Mouse (Mus musculus): ENCODE measurements around the gene Ttc13.

The Ttc13 gene

DNA sequence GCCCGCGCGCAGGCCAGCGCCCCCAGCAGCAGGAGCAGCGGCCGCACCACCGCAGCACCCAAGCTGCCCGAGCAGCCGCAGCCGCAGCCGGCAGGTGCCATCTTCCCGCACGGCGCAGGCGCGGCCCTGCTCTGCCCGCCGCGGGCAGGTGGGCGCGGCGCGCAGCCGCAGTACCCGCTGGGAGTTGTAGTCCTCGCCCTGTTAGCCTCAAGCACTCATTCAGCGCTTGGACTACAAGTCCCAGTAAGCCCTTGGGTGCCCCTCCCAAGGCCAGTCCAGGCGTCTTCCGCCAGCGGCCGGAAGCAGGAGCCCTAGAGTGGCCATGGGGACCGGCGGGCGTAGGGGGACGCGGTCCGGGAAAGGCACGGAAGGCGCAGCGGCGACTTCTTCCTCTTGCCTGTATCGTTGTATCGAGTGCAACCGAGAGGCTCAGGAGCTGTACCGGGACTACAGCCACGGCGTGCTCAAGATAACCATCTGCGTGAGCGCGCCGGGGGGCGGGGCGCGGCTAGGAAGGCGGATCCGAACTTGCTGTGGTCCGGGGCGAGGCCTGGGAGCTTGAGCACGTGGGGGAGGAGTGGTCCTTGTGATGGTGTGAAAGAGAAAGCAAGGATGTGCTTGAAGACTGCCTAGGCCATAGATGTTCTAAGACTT is at the start of gene Ttc13, which contains the start of gene Arv1:
Gene Ttc13 (minus strand): TSS at position 122 of the 654 bp plus-strand sequence.
Gene Arv1 (plus strand): TSS at position 278 of the 654 bp plus-strand sequence.
- CTCF ChIA-PET = interaction anchor here in 3 of 4 experiments (1.1 to 2.0 kb wide), 7 partner anchors 17 to 72 kb away, joined by 3 to 7 read pairs (median 3); no protein-coding TSS in a partner anchor
- POLR2A ChIA-PET = interaction anchor here in 3 of 4 experiments (1.1 to 1.7 kb wide), 3 partner anchors 13 to 42 kb away, joined by 3 to 4 read pairs (median 3); no protein-coding TSS in a partner anchor

DNA sequence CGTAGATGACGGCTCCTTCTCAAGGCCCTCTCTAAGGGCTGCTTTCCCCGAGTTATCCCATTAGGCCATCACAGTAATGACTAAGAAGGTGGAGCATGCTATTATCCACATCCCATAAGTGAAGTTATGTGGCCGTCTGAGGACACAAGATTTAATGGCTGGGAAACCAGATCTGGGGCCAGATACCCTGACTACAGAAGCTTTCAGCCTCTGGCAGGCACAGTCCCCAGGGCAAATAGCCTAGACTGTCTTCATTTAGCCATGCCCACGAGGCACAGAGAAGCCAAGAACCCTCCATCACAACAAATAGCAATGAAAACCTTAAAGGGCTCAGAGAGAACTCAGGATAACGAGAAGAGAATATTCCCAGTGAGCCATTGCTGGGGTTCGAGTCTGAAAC is 41.3 kb upstream of the Ttc13 start:
- CTCF ChIA-PET = interaction anchor here in 1 of 4 experiments (1.2 kb wide), 1 partner anchor 14 kb away, joined by 3 read pairs; no protein-coding TSS in a partner anchor
- POLR2A ChIA-PET = interaction anchor here in 1 of 4 experiments (0.7 kb wide), 1 partner anchor 809 kb away, joined by 3 read pairs; no protein-coding TSS in a partner anchor

DNA sequence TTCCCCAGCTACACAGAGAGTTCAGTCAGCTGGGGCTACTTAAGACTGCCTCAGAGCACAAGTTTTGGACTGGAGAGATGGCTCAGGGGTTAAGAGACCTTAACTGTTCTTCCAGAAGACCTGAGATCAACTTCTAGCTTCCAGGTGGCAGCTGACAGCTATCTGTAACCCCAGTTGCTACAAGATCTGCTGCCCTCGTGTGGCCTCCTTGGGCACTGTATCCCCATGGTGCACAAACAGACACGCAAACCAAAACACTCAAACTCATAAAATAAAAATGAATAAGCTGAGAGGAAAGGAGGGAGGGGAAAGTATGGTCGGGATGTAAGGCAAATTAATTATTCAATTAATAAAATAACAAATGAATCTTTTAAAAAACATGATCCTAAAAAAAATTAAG is 36.8 kb upstream of the Ttc13 start:
- POLR2A ChIA-PET = interaction anchor here in 1 of 4 experiments (1.0 to 2.0 kb wide), 5 partner anchors 13 to 82 kb away, joined by 3 to 5 read pairs (median 4); no protein-coding TSS in a partner anchor

GRCm38 (mm10) chr8:124756601-124757000 is 34.8 kb upstream of the Ttc13 start:
- CTCF ChIA-PET = interaction anchor here (0.5 to 2.7 kb wide), 4 partner anchors 13 to 796 kb away, joined by 3 to 13 read pairs (median 6); no protein-coding TSS in a partner anchor

More for the DNA sequence above, 36.8 kb upstream of the Ttc13 start:
- CTCF ChIA-PET = interaction anchor here (0.6 to 2.7 kb wide), 44 partner anchors 8 to 1227 kb away, joined by 3 to 13 read pairs (median 4); partner anchors contain the start of genes Arv1 (in 2 of the 4), Ttc13 (in 2 of the 4), Cog2 (in 1 of the 4) and Trim67 (in 1 of the 4)

GRCm38 (mm10) chr8:124756153-124756552 is 34.4 kb upstream of the Ttc13 start:
- ChIA-PET POLR2A (no interaction called here), CTCF (interaction anchor here in 1 of 4 experiments (0.6 kb wide), 1 partner anchor 797 kb away, joined by 3 read pairs; no protein-coding TSS in a partner anchor)

More at GRCm38 (mm10) chr8:124756601-124757000, 34.8 kb upstream of the Ttc13 start:
- POLR2A ChIA-PET = interaction anchor here in 1 of 4 experiments (2.0 kb wide), 1 partner anchor 12 kb away, joined by 4 read pairs; no protein-coding TSS in a partner anchor

- ChIA-PET POLR2A (no interaction called here), CTCF (no interaction called here)
Measured at GRCm38 (mm10) chr8:124755481-124755880, 33.7 kb upstream of the Ttc13 start.

GRCm38 (mm10) chr8:124754792-124755190 is 33.0 kb upstream of the Ttc13 start:
- POLR2A ChIA-PET = interaction anchor here in 1 of 4 experiments (0.7 kb wide), 1 partner anchor 9 kb away, joined by 3 read pairs; no protein-coding TSS in a partner anchor
- CTCF ChIA-PET = interaction anchor here in 2 of 4 experiments (1.3 to 1.9 kb wide), 2 partner anchors 16 kb away, joined by 4 to 9 read pairs; no protein-coding TSS in a partner anchor

DNA sequence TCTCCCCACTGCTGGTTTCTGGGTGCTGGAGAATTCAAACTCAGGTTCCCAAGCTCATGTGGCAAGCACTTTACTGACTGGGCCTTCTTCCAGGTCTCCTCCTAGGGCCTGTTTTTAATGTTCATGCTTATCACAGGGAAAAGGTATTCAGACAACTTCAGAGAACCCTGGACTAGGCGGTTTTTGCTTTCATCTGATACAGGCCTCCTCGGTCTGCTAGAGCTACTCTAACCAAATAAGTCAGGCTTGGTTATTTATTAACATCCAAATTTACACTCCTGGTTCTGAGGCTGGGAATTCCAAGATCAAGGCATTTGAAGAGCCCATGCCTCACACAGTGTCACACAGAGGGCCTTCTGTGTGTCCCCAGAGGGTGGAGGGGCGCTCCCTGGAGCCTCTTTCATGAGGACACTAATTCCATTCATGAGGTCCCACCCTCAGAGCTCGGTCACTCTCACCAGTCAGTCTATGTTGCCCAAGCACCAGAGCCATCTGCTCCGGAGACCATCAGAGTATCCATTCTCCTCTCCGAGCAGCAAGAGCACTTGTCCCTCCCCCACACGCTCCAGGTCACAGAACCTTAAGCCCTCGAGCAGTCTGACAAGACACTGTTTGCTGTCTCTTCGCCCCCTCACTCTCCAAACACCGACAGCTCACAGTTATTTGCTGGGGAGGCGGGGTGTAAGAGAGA is 32.5 kb upstream of the Ttc13 start:
- CTCF ChIA-PET = interaction anchor here in 2 of 4 experiments (0.6 to 1.9 kb wide), 3 partner anchors 15 to 53 kb away, joined by 3 to 9 read pairs (median 4); no protein-coding TSS in a partner anchor
- POLR2A ChIA-PET = interaction anchor here in 3 of 4 experiments (0.7 to 1.3 kb wide), 5 partner anchors 8 to 154 kb away, joined by 3 read pairs; no protein-coding TSS in a partner anchor

DNA sequence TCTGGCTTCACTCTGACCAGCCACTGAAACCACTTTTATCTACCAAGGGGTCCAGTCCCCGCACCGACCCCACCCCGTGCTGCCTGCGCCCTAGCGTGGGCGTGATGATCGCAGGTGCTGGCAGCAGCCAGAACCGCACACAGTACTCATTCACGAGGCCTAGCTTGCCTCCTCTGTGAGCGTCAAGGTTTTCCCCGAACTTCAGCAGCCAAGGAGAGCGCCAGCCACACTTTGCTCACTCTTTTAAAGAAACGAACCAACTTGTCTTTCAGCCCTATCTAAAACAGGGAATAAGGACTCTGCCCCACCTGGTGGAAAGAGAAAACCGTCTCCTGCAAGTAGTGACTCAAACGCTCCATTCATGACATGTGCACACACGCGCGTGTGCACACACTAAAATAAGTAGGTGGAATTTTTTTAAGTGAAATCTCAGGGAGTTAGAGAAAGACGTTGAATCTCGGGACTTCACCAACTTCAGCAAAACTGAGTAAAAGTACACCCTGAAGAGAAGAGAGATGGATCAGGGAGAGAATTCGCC is 30.6 kb upstream of the Ttc13 start:
- POLR2A ChIA-PET = interaction anchor here in 2 of 4 experiments (0.7 to 2.6 kb wide), 6 partner anchors 9 to 849 kb away, joined by 3 to 7 read pairs (median 3); no protein-coding TSS in a partner anchor
- CTCF ChIA-PET = interaction anchor here in 2 of 4 experiments (0.7 to 1.6 kb wide), 2 partner anchors 144 to 692 kb away, joined by 5 to 13 read pairs; no protein-coding TSS in a partner anchor

- ChIA-PET POLR2A (interaction anchor here in 3 of 4 experiments (0.6 to 2.6 kb wide), 12 partner anchors 9 to 850 kb away, joined by 3 to 7 read pairs (median 3); partner anchors contain the start of gene Trim67 (in 1 of the 3)), CTCF (interaction anchor here in 3 of 4 experiments (0.7 to 1.6 kb wide), 5 partner anchors 13 to 691 kb away, joined by 3 to 13 read pairs (median 5); no protein-coding TSS in a partner anchor)
Measured at GRCm38 (mm10) chr8:124751709-124752173, 30.0 kb upstream of the Ttc13 start, which contains the start of gene Fam89a. Gene Fam89a (minus strand): TSS chr8:124751832.

DNA sequence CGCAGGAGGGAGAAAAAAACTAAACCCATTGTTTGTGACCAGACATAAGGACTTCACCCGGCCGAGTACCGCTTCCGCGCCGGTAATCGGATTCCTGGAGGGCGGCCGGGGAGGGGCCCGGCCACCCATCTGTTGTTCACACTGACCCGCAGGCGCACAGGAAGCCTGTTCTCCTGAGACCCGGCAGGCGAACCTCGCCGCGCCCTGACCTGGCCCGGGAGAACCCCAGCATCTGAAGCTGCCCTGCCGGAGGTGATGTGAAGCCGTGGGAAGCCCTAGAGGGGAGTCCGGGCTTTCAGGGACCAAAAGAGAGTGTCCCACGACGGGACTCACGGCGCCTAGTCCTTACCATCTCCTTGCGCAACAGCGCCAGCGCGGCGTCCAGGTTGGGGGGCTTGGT is 29.4 kb upstream of the Ttc13 start:
- ChIA-PET CTCF (interaction anchor here in 3 of 4 experiments (0.5 to 2.1 kb wide), 10 partner anchors 8 to 143 kb away, joined by 3 to 9 read pairs (median 3); partner anchors contain the start of genes Arv1 (in 1 of the 3) and Ttc13 (in 1 of the 3)), POLR2A (interaction anchor here in 3 of 4 experiments (0.6 to 2.6 kb wide), 14 partner anchors 8 to 435 kb away, joined by 3 to 7 read pairs (median 3); partner anchors contain the start of genes Trim67 (in 1 of the 3) and Ttc13 (in 1 of the 3))

DNA sequence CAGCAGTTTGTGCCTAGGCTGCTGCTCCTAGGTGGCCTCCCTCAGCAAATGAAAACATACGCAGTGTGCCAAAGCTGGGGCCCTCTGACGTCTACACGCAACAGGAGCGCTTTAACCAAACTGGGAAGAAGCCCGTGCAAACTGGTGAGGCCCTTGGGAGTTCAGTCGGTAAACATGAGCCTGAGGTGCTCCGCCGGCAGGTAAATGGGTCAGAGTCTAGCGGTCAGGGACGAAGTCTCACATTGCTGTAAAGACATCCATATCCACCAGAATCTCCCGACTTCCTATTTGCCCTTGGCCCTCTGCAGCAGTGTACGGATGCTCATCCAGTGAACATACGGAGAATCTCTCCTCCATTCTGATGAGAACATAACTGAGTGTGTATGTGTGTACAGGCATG is 24.9 kb upstream of the Ttc13 start:
- ChIA-PET POLR2A (interaction anchor here in 2 of 4 experiments (0.7 to 1.6 kb wide), 4 partner anchors 7 to 62 kb away, joined by 3 to 5 read pairs (median 3); no protein-coding TSS in a partner anchor), CTCF (interaction anchor here in 2 of 4 experiments (1.0 to 1.5 kb wide), 2 partner anchors 12 to 370 kb away, joined by 3 to 5 read pairs; no protein-coding TSS in a partner anchor)

DNA sequence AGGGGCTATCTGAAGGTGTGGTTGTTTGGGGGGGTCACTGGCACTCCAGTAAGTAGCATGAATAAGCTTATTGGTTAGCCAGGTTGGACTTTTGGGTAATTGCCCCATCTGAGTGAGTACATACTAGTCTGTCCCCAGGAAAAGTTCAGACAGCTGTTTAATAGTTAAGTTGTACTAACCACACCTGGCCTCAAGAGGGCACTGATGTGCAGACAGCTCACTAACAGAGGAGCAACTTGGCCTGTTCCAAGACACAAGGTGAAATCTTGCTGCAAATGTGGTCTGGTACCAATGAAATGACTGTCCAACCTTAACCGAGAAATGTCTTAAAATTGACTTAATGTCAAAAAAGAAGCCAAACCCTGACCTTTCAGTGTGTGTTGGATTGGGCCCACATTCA is 17.5 kb upstream of the Ttc13 start:
- CTCF ChIA-PET = interaction anchor here (0.5 to 2.0 kb wide), 32 partner anchors 9 to 819 kb away, joined by 3 to 13 read pairs (median 4); partner anchors contain the start of genes Arv1 (in 2 of the 4), Fam89a (in 2 of the 4), Ttc13 (in 2 of the 4) and 2310022B05Rik (in 1 of the 4)
- POLR2A ChIA-PET = interaction anchor here in 2 of 4 experiments (0.6 to 1.3 kb wide), 5 partner anchors 8 to 118 kb away, joined by 3 to 5 read pairs (median 3); no protein-coding TSS in a partner anchor

GRCm38 (mm10) chr8:124735371-124735911 is 13.7 kb upstream of the Ttc13 start:
- POLR2A ChIA-PET = interaction anchor here in 2 of 4 experiments (0.7 to 2.4 kb wide), 4 partner anchors 9 to 15 kb away, joined by 3 to 8 read pairs (median 4); partner anchors contain the start of genes Arv1 (in 1 of the 2) and Ttc13 (in 1 of the 2)

GRCm38 (mm10) chr8:124732828-124733227 is 11.0 kb upstream of the Ttc13 start:
- ChIA-PET CTCF (no interaction called here), POLR2A (interaction anchor here in 2 of 4 experiments (0.8 to 3.0 kb wide), 4 partner anchors 9 to 202 kb away, joined by 3 to 6 read pairs (median 4); no protein-coding TSS in a partner anchor)

More at GRCm38 (mm10) chr8:124735371-124735911, 13.7 kb upstream of the Ttc13 start:
- CTCF ChIA-PET = no interaction called here

GRCm38 (mm10) chr8:124724301-124724700 is 2.5 kb upstream of the Ttc13 start:
- POLR2A ChIA-PET = interaction anchor here in 3 of 4 experiments (0.6 to 2.4 kb wide), 3 partner anchors 8 to 35 kb away, joined by 3 to 8 read pairs (median 4); no protein-coding TSS in a partner anchor
- CTCF ChIA-PET = no interaction called here
